Mouse (Mus musculus): ENCODE measurements at regions not wholly inside any gene's neighbourhood (a gene's known extent, or its start where the extent isn't known, plus 50 kb on each side); places are given as distances from the start of the nearest gene placed in this dataset.

DNA sequence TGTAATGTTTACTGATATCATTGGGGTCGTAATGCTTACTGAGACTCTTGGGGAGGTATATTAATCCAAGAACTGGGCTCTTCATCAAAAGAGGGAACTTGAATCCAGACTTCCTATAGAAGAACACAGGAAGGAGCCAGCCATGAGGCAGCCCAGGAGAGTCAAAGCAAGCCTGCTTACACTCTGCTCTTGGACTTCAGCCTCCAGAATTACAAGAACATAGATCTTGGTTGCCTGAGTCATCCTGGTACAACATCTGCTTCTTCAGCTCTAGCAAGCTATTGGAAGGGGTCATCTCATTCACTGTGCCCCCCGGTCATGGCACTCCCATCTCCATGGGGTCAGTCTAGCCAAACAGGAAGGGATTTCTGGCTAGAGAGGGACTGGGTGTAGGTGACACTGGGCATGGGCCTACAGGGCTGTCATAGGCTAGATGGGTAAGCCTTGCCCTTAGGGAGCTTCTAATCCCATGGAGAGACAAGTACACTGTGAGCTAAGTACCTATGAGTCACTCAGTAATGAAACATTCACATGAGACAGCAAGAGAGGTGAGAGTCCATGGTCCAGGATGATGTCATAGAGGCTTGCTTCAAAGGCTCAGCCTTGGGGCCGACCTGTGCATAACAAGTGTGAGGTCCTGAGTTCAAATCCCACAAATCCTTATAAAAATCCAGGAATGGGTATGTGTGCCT, 217.1 kb downstream of the 4933412E24Rik start:
- no peak for DNase-seq (ENCODE audit: low spot score in 2 of 2)
- intact Hi-C loops (cut with DNase I), result no loop called here

DNA sequence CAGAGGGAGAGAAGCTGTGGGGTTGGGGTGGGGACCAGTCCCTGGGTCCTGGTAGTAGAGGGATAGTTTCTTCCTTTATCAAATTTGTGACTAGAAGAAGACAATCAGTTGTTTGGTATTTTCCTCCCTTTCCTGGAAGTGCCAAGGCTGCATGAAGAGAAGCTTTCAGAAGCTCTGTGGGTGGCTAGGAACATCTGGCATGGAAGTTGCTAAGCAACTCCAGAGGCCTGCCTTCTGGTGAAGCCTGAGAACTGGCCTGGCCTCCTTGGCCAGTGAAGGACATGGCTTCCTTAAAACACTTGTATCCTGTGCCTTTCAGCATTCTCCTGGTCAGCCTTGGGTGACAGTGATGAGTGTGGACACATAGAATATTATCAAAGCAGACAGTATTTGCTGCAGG, 217.9 kb downstream of the 4933412E24Rik start:
- no peak for DNase-seq (ENCODE audit: low spot score in 2 of 2)
- intact Hi-C loops (cut with DNase I), result no loop called here

DNA sequence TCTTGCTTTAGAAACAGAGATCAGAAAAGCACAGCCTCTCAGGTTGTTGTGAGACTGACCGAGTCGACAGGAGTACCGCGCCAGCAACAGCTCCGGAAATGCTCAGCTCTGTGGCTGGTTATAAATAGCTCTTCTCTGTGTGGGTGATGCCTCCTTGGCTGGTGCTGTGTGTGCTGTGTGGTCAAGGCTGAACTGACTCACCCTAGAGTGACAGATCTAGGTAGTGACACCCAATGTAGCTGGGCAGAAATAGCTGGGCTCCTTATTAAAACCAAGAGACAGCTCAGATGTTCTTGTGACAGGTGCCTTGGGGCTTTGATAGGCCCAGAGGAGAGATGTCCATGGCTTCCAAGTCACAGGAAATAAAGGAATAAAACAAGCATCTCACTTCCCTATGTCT, 220.7 kb downstream of the 4933412E24Rik start:
- intact Hi-C loops (cut with DNase I), result no loop called here
- DNase-seq (ENCODE audit: low spot score in 2 of 2), result peak; percentile 28 to 36

- intact Hi-C loops (cut with DNase I), result no loop called here
- DNase-seq (ENCODE audit: low spot score in 2 of 2), result no peak
Observed at GRCm38 (mm10) chr15:59794871-59795270, 221.5 kb downstream of the 4933412E24Rik start.

DNA sequence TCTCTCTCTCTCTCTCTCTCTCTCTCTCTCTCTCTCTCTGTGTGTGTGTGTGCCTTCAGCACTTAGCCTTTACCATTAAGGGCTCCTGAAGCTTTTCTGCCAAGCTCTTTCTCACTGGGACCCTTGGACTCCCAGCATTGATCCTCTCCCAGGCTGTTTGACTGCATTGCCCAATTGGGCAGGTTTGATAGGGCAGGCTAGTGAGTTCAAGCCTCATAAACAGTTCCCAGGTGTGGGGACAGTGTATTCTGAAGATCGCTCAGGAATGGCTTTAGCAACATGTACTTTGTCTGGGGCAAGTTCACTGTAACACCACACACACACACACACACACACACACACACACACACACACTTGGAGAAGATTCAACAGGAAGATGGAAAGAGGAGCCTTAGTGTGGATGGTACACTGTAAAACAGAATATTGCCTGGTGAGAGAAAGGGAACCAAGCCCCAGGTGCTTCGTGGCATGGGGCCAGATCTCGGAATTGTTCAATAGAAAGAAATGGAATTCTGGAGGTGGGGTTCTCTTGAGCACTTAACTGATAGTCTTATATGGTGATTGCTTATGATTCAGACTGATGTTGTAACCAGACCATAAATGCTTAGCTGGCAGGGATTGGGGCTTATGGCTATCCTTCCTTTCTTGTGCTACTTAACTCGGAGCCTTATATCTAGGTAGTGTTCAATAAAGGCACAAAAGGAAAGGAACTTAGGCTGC, 229.5 kb downstream of the 4933412E24Rik start:
- no peak for DNase-seq (ENCODE audit: low spot score in 2 of 2)
- intact Hi-C loops (cut with DNase I), result no loop called here

DNA sequence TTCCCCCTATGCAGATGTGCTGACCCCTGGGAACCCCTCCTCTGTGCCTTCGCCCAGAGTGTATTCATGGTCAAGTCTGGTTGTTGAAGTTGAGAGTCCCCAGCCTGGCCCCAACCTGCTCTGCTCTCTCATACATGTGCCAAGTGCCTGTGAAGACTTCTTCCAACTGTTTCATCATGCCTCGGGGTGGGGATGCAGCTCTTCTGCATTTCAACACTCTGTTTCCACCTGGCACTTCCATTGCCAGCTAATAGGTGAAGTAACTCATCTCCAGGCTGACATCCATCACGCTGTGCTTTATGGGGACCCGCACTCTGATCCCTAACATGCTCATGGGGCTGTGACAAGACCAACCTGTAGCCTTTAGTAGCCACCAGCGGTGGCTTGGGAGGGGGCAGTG, 230.4 kb downstream of the 4933412E24Rik start:
- intact Hi-C loops (cut with DNase I), result no loop called here
- no peak for DNase-seq (ENCODE audit: low spot score in 2 of 2)

- no peak for DNase-seq (ENCODE audit: low spot score in 2 of 2)
- intact Hi-C loops (cut with DNase I), result no loop called here
Observed at GRCm38 (mm10) chr15:59784556-59784929, 231.9 kb downstream of the 4933412E24Rik start.

- intact Hi-C loops (cut with DNase I), result no loop called here
- DNase-seq (ENCODE audit: low spot score in 2 of 2), result no peak
Observed at GRCm38 (mm10) chr15:59783782-59784555, 232.4 kb downstream of the 4933412E24Rik start.

- no peak for DNase-seq (ENCODE audit: low spot score in 2 of 2)
- intact Hi-C loops (cut with DNase I), result no loop called here
Observed at GRCm38 (mm10) chr15:59783393-59783781, 233.0 kb downstream of the 4933412E24Rik start.

- DNase-seq (ENCODE audit: low spot score in 2 of 2), result no peak
- intact Hi-C loops (cut with DNase I), result no loop called here
Observed at GRCm38 (mm10) chr15:59780506-59780905, 235.9 kb downstream of the 4933412E24Rik start.

GRCm38 (mm10) chr15:59777307-59777871, 239.0 kb downstream of the 4933412E24Rik start:
- DNase-seq (ENCODE audit: low spot score in 2 of 2), result peak; percentile 30 to 40
- intact Hi-C loops (cut with DNase I), result no loop called here

DNA sequence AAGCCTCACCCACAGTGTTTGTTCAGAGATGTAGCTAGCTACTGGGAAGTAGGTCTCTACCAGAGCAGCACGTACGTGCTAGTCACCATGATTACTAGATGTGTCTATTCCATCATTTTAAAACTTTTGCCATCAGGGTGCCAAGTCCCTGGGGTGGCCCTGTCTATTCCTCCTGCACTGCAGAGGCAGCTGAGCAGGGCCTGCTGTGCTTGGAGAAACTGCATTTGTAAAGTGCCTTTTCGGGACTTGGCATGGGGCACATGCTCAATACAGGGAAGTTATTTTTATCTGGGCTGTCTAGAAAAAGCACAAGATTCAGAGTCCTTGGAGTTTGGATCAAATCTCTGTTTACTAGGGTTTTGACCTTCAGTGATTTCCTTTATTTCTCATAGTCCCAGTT, 240.6 kb downstream of the 4933412E24Rik start:
- DNase-seq (ENCODE audit: low spot score in 2 of 2), result no peak
- intact Hi-C loops (cut with DNase I), result no loop called here

- intact Hi-C loops (cut with DNase I), result no loop called here
- no peak for DNase-seq (ENCODE audit: low spot score in 2 of 2)
Observed at GRCm38 (mm10) chr15:59773983-59774382, 242.4 kb downstream of the 4933412E24Rik start.

- no peak for DNase-seq (ENCODE audit: low spot score in 2 of 2)
- intact Hi-C loops (cut with DNase I), result no loop called here
Observed at GRCm38 (mm10) chr15:59772595-59772994, 243.8 kb downstream of the 4933412E24Rik start.

GRCm38 (mm10) chr15:59762061-59762460, 254.4 kb downstream of the 4933412E24Rik start:
- DNase-seq (ENCODE audit: low spot score in 2 of 2), result no peak
- intact Hi-C loops (cut with DNase I), result no loop called here

DNA sequence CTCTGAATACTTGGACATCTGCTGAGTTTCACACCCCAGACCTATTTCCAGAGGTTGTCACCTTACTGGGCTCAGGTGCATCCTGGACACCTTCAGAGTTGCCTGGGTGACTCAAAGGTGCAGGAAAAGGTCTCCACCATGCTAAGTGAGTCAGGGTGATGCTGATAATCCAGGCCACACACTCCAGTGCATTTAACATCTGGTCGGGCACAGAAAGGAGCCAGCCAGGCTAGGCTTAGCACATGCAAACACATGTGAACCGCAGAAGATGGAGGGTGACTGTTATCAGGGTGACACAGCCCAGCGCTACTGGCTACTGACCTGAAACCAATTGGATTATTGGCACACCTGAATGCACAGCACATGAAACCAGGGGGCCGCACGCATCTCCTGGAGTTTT, 255.9 kb downstream of the 4933412E24Rik start:
- intact Hi-C loops (cut with DNase I), result no loop called here
- DNase-seq (ENCODE audit: low spot score in 2 of 2), result no peak

- DNase-seq (ENCODE audit: low spot score in 2 of 2), result no peak
- intact Hi-C loops (cut with DNase I), result no loop called here
Observed at GRCm38 (mm10) chr15:59759566-59759965, 256.8 kb downstream of the 4933412E24Rik start.

DNA sequence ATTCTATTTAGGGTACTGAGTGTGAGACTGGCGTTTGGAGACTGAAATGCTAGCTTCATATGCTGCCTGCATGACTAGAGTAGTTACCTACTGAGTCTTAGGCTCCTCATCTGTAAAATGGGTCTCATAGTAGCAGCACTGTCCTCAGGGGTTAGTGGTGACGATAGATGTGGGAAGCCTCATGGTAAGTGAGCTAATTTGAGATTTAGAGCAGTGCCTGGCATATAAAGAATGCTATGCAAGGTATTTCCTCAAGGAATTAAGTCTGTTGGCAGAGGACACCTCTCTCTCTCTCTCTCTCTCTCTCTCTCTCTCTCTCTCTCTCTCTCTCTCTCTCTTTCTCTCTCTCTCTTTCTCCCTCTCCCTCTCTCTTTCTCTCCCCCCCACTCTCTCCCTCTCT, 257.4 kb downstream of the 4933412E24Rik start:
- no peak for DNase-seq (ENCODE audit: low spot score in 2 of 2)
- intact Hi-C loops (cut with DNase I), result no loop called here

DNA sequence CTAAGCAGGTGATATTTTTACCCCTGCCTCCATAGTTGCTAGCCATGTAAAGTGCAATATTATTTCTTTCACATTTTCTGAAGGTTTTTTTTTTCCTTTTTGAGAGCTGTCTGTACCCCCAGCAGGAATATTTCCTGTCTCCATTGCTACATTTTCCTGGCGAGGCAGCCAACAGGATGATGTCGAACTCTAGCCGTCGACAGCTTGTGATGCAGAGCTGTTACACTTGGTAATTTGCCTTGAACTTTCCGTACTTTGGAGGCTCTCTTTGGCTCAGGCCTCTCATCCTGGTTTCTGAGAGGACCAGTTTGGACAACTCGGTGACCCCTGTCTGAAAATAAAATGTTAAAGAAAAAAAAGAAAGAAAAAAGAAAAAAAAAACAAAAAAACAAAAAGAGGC, 260.3 kb downstream of the 4933412E24Rik start:
- intact Hi-C loops (cut with DNase I), result no loop called here
- DNase-seq (ENCODE audit: low spot score in 2 of 2), result no peak

DNA sequence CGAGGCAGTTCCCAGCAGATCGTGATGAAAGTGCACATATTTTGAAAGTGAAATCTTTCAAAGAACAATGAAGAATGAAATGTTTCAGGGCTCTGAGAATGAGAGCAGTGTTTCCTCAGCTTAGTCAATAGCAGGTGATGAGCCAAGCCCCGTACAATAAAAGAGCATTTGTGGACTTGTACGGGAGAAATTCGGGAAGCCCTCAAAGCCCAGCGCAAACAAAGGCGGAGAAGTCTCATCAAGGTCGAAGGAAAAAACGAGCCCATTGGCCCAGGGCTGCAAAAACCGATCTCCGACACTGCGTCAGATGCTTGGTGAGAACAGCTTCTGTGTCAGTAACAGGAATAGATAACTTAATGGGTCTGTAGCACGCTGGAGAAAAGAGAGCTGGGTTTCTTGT, 261.5 kb downstream of the 4933412E24Rik start:
- intact Hi-C loops (cut with DNase I), result no loop called here
- DNase-seq (ENCODE audit: low spot score in 2 of 2), result no peak

Data from left cerebral cortex, postnatal 36 days (tissue).